Mouse (Mus musculus) forebrain, postnatal 0 days (tissue): Measurements from ENCODE around the gene Amotl1. TPM values are rescaled to one million over a fixed set of nuclear protein-coding genes. Genes with fewer than 3 reads are reported as not detected.

Experiments
- ATAC-seq: fragments of 200-750 bp; cut with Nextera tagmentation; 2 replicates; pipeline ENCODE4 v1.8.0; 2017; ENCODE audit warnings: mild to moderate bottlenecking, moderate library complexity
- DNase-seq: peaks from one replicate; pipeline ENCODE4 v3.0.0-alpha.2; 2015
- H3K27ac ChIP-seq: fragments of 300-500 bp; sonication (generic); 2 replicates; pipeline ENCODE4 v1.5.1; 2014; ENCODE audit warnings: low read depth, mild to moderate bottlenecking, antibody characterized with exemption, low read length, moderate library complexity, mixed read lengths
- H3K27me3 ChIP-seq: fragments of 300-500 bp; sonication (generic); 2 replicates; pipeline ENCODE4 v1.6.1; 2014; ENCODE audit warnings: mild to moderate bottlenecking, low read length, mixed read lengths; ENCODE audit not compliant: insufficient read depth
- H3K36me3 ChIP-seq: fragments of 300-500 bp; sonication (generic); 2 replicates; pipeline ENCODE4 v1.6.1; 2014; ENCODE audit warnings: mild to moderate bottlenecking, moderate library complexity; ENCODE audit not compliant: insufficient read depth
- H3K4me1 ChIP-seq: fragments of 300-500 bp; sonication (generic); 2 replicates; pipeline ENCODE4 v1.6.1; 2014; ENCODE audit warnings: antibody characterized with exemption; ENCODE audit not compliant: insufficient read depth
- H3K4me2 ChIP-seq: fragments of 300-500 bp; sonication (generic); 2 replicates; pipeline ENCODE4 v1.6.1; 2014; ENCODE audit warnings: low read depth, mild to moderate bottlenecking, moderate library complexity
- H3K4me3 ChIP-seq: fragments of 300-500 bp; sonication (generic); 2 replicates; pipeline ENCODE4 v1.5.1; 2014; ENCODE audit warnings: low read depth, low read length, mixed read lengths
- H3K9ac ChIP-seq: fragments of 300-500 bp; sonication (generic); 2 replicates; pipeline ENCODE4 v1.6.1; 2014; ENCODE audit warnings: mild to moderate bottlenecking
- H3K9me3 ChIP-seq: fragments of 300-500 bp; sonication (generic); 2 replicates; pipeline ENCODE4 v1.6.1; 2016; ENCODE audit warnings: low read length
- CTCF ChIP-seq: sonication (generic); IDR thresholded peaks from 2 replicates; pipeline ENCODE4 v1.5.1; 2016; ENCODE audit warnings: antibody characterized with exemption, control low read depth, low read depth
- WGBS: fragments of 180-500 bp; shearing (Covaris S2); extraction: QIAGEN DNeasy Blood & Tissue Kit; methylation state at CpG from one replicate; pipeline ENCODE4 v1.1.7; 2014; 5-methylcytosine and 5-hydroxymethylcytosine counted together
- polyA plus RNA-seq: library from polyadenylated mRNA; unstranded; fragments of >200 nt; fragmentation: Nextera tagmentation; extraction: Ambion mirVana; gene quantifications from 2 replicates; pipeline ENCODE4 v1.2.1, GENCODE M21; 2015
- total RNA-seq: library from RNA; depleted of rRNA; stranded (reverse); fragments of >200 nt; gene quantifications from 2 replicates; pipeline ENCODE4 v1.2.3, GENCODE M21; 2014

Gene Amotl1
- total and polyA plus RNA-seq, 2 experiments from 2014 or later = 5.2 to 31.4 TPM

GRCm38 (mm10) chr9:14604363-14604762 lies 40.5 kb downstream of the Amotl1 start:
- no peak for TF ChIP-seq CTCF
- H3K4me3 ChIP-seq = no peak overlapping the region
- no peak for DNase-seq
- no peak for ATAC-seq
- no peak overlapping the region for H3K4me2 ChIP-seq
- H3K9ac ChIP-seq = no peak overlapping the region
- H3K27ac ChIP-seq = no peak overlapping the region
- H3K4me1 ChIP-seq = peaks cover 7% of the 10 kb centered on the region; the same call in 1 of the 2 replicates
- WGBS = 87% methylated on average over 3 of the region's 3 CpGs
- no peaks in the 10 kb centered on the region for H3K27me3 ChIP-seq
- no peaks in the 10 kb centered on the region for H3K9me3 ChIP-seq
- no peaks in the 10 kb centered on the region; the same call in 1 of the 2 replicates for H3K36me3 ChIP-seq

- Histone ChIP-seq H3K9me3 (no peaks in the 10 kb centered on the region), H3K36me3 (no peaks in the 10 kb centered on the region; the same call in 1 of the 2 replicates), H3K27me3 (no peaks in the 10 kb centered on the region), H3K4me1 (peaks cover under 1% of the 10 kb centered on the region; the same call in 1 of the 2 replicates), H3K9ac (no peak overlapping the region), H3K4me3 (no peak overlapping the region), H3K4me2 (no peak overlapping the region), H3K27ac (no peak overlapping the region)
- TF ChIP-seq CTCF = 0 out of 2 replicates have a peak, but pooled peaks have one; percentile 7
- WGBS = 92% methylated on average over 4 of the region's 4 CpGs
- DNase-seq (no peak), ATAC-seq (no peak)
Measured at GRCm38 (mm10) chr9:14603475-14603874, 41.4 kb downstream of the Amotl1 start.

- DNase-seq (no peak), ATAC-seq (no peak)
- Histone ChIP-seq H3K9me3 (no peaks in the 10 kb centered on the region), H3K27ac (no peak overlapping the region), H3K27me3 (no peaks in the 10 kb centered on the region), H3K36me3 (peaks cover 14% of the 10 kb centered on the region), H3K4me1 (no peaks in the 10 kb centered on the region), H3K9ac (no peak overlapping the region), H3K4me3 (no peak overlapping the region), H3K4me2 (no peak overlapping the region)
- WGBS = 87% methylated on average over 5 of the region's 5 CpGs
- TF ChIP-seq CTCF = no peak
Measured at GRCm38 (mm10) chr9:14599799-14600198, 45.1 kb downstream of the Amotl1 start.

- Histone ChIP-seq H3K27ac (no peak overlapping the region), H3K4me1 (no peaks in the 10 kb centered on the region), H3K36me3 (peaks cover 21% of the 10 kb centered on the region), H3K4me3 (no peak overlapping the region), H3K9me3 (no peaks in the 10 kb centered on the region), H3K4me2 (no peak overlapping the region), H3K9ac (no peak overlapping the region), H3K27me3 (no peaks in the 10 kb centered on the region)
- ATAC-seq = no peak
- DNase-seq = no peak
- 98% methylated on average over 2 of the region's 2 CpGs for WGBS
- no peak for TF ChIP-seq CTCF
Measured at GRCm38 (mm10) chr9:14598157-14598556, 46.7 kb downstream of the Amotl1 start.

GRCm38 (mm10) chr9:14597429-14597828 lies 47.4 kb downstream of the Amotl1 start:
- no peak for ATAC-seq
- WGBS = 97% methylated on average over 3 of the region's 3 CpGs
- Histone ChIP-seq H3K4me1 (no peaks in the 10 kb centered on the region), H3K9me3 (no peaks in the 10 kb centered on the region), H3K9ac (no peak overlapping the region), H3K27ac (no peak overlapping the region), H3K4me2 (no peak overlapping the region), H3K27me3 (no peaks in the 10 kb centered on the region), H3K36me3 (peaks cover 28% of the 10 kb centered on the region), H3K4me3 (no peak overlapping the region)
- no peak for DNase-seq
- no peak for TF ChIP-seq CTCF

- Histone ChIP-seq H3K4me2 (no peak overlapping the region), H3K27ac (no peak overlapping the region), H3K9me3 (no peaks in the 10 kb centered on the region), H3K36me3 (peaks cover 32% of the 10 kb centered on the region), H3K4me1 (no peaks in the 10 kb centered on the region), H3K27me3 (no peaks in the 10 kb centered on the region), H3K9ac (no peak overlapping the region), H3K4me3 (no peak overlapping the region)
- TF ChIP-seq CTCF = no peak
- no peak for ATAC-seq
- no peak for DNase-seq
- 84% methylated on average over 7 of the region's 7 CpGs for WGBS
Measured at GRCm38 (mm10) chr9:14596858-14597257, 48.0 kb downstream of the Amotl1 start.

- WGBS = 83% methylated on average over 5 of the region's 5 CpGs
- H3K4me2 ChIP-seq = no peak overlapping the region
- no peaks in the 10 kb centered on the region for H3K9me3 ChIP-seq
- H3K27ac ChIP-seq = no peak overlapping the region
- no peak for TF ChIP-seq CTCF
- H3K4me1 ChIP-seq = no peaks in the 10 kb centered on the region
- H3K4me3 ChIP-seq = no peak overlapping the region
- no peaks in the 10 kb centered on the region for H3K27me3 ChIP-seq
- DNase-seq (peak; percentile 47), ATAC-seq (peak; percentile 87)
- H3K36me3 ChIP-seq = peaks cover 35% of the 10 kb centered on the region
- no peak overlapping the region for H3K9ac ChIP-seq
Measured at GRCm38 (mm10) chr9:14596427-14596826, 48.4 kb downstream of the Amotl1 start.
